Mouse (Mus musculus) bone marrow, adult 2 months (tissue): ENCODE measurements around the gene Gm3573. TPM values are rescaled to one million over a fixed set of nuclear protein-coding genes. Genes with fewer than 3 reads are reported as not detected.
"Not testable (repeated sequence)": the region's sequence is repeated elsewhere in the genome, so short reads cannot be mapped to it uniquely, and the experiment has no call there.

Source experiments
- H3K27ac ChIP-seq: fragments of 200-500 bp; 2 replicates; pipeline ENCODE4 v1.5.1; 2012; ENCODE audit warnings: low read depth, mild to moderate bottlenecking, control low read depth, inconsistent platforms, low read length; ENCODE audit not compliant: control insufficient read depth, poor library complexity, insufficient read depth
- H3K4me1 ChIP-seq: fragments of 200-500 bp; 2 replicates; pipeline ENCODE4 v1.6.1; 2011; ENCODE audit warnings: low read length; ENCODE audit not compliant: control insufficient read depth, insufficient read depth
- H3K4me3 ChIP-seq: fragments of 200-500 bp; replicated peaks from 2 replicates; pipeline ENCODE3; 2011; ENCODE audit warnings: mild to moderate bottlenecking, low read depth, low read length, control low read depth; ENCODE audit not compliant: control insufficient read depth
- WGBS: fragments of 180-500 bp; shearing (Covaris S2); methylation state at CpG from one replicate; pipeline ENCODE4 v1.1.7; 2018; 5-methylcytosine and 5-hydroxymethylcytosine counted together
- polyA plus RNA-seq: library from polyadenylated mRNA; stranded (reverse); fragments of >200 nt; gene quantifications from 2 replicates; pipeline ENCODE4 v1.2.4, GENCODE M21; 2011; ENCODE audit warnings: low replicate concordance; ENCODE audit not compliant: missing spikeins, insufficient read depth, insufficient read length

Gene Gm3573
- polyA plus RNA-seq, result not detected in 2 replicates

- WGBS, result no CpG with 5 or more reads among the region's 1 CpGs
- not testable (repeated sequence) for H3K4me1 ChIP-seq, H3K27ac ChIP-seq, H3K4me3 ChIP-seq
Measured at GRCm38 (mm10) chr14:42190691-42191090, at the start of gene Gm3573. TSS of gene Gm3573 (minus strand) at chr14:42190791.

GRCm38 (mm10) chr14:42216766-42217537 is 26.4 kb upstream of the Gm3573 start:
- H3K27ac ChIP-seq, H3K4me1 ChIP-seq, H3K4me3 ChIP-seq: not testable (repeated sequence)
- 74% methylated on average over 8 of the region's 10 CpGs for WGBS

GRCm38 (mm10) chr14:42183936-42184335 is 6.7 kb downstream of the Gm3573 start:
- H3K27ac ChIP-seq, H3K4me1 ChIP-seq, H3K4me3 ChIP-seq: not testable (repeated sequence)
- 76% methylated on average over 3 of the region's 3 CpGs for WGBS

GRCm38 (mm10) chr14:42162522-42162921 is 28.1 kb downstream of the Gm3573 start, which contains the start of gene Gm17027:
TSS of gene Gm17027 (minus strand) at chr14:42162622.
- not testable (repeated sequence) for H3K27ac ChIP-seq, H3K4me1 ChIP-seq, H3K4me3 ChIP-seq
- 79% methylated on average over 1 of the region's 2 CpGs for WGBS

Other genes starting within 250 kb of the Gm3573 start
- gene 1700024B05Rik, start 246.8 kb downstream of the Gm3573 start, polyA plus RNA-seq, result not detected in 2 replicates
- gene Gm6401, start 222.9 kb downstream of the Gm3573 start, polyA plus RNA-seq, result not detected in 2 replicates
- gene Gm3543, start 207.5 kb downstream of the Gm3573 start, polyA plus RNA-seq, result not detected in 2 replicates
- gene Gm7951, start 73.4 kb downstream of the Gm3573 start, polyA plus RNA-seq, result not detected in 2 replicates
- not detected in 2 replicates for gene Gm17027, start 28.2 kb downstream of the Gm3573 start, polyA plus RNA-seq
- not detected in 2 replicates for gene Gm17026, start 69.3 kb upstream of the Gm3573 start, polyA plus RNA-seq
- gene Gm9611, start 106.6 kb upstream of the Gm3573 start, polyA plus RNA-seq, result not detected in 2 replicates
- not detected in 2 replicates for gene Gm7995, start 119.4 kb upstream of the Gm3573 start, polyA plus RNA-seq
- not detected in 2 replicates for gene Gm8005, start 248.9 kb upstream of the Gm3573 start, polyA plus RNA-seq